Mouse (Mus musculus): ENCODE measurements at regions not wholly inside any gene's neighbourhood (a gene's known extent, or its start where the extent isn't known, plus 50 kb on each side); places are given as distances from the start of the nearest gene placed in this dataset.

GRCm38 (mm10) chr14:25032899-25033298 is 426.1 kb upstream of the Zmiz1 start:
- Histone ChIP-seq H3K4me1 (ENCODE audit: control insufficient read depth in 1 of 2, insufficient read depth in 2 of 2, low read length in 2 of 2) (no peaks in the 10 kb centered on the region), H3K9me3 (replicated peaks; ENCODE audit: insufficient read depth, low read length) (no peaks in the 10 kb centered on the region)

GRCm38 (mm10) chr14:25042265-25042664 is 416.7 kb upstream of the Zmiz1 start:
- DNase-seq (ENCODE audit: low read depth, low spot score): no peak
- no peak overlapping the region for H3K4me3 ChIP-seq (ENCODE audit: control insufficient read depth in 1 of 2, insufficient read depth in 1 of 2, low read depth in 2 of 2, low read length in 2 of 2)
- no peaks in the 10 kb centered on the region for H3K9me3 ChIP-seq (replicated peaks; ENCODE audit: insufficient read depth, low read length)
- H3K4me1 ChIP-seq (ENCODE audit: control insufficient read depth in 1 of 2, insufficient read depth in 2 of 2, low read length in 2 of 2): no peaks in the 10 kb centered on the region
- H3K79me2 ChIP-seq (ENCODE audit: control insufficient read depth, insufficient read depth, low read length, poor library complexity): no peaks in the 10 kb centered on the region
- H3K36me3 ChIP-seq (ENCODE audit: control insufficient read depth in 1 of 2, insufficient read depth in 2 of 2, low read length in 2 of 2): no peaks in the 10 kb centered on the region
- TF ChIP-seq CHD1 (IDR thresholded peaks at IDR 0.05; ENCODE audit: low read depth, low read length) (no peak), POLR2AphosphoS2 (IDR thresholded peaks at IDR 0.05; ENCODE audit: low read length) (no peak), ELF1 (IDR thresholded peaks at IDR 0.05; ENCODE audit: low read depth, low read length) (no peak), MAZ (IDR thresholded peaks at IDR 0.05; ENCODE audit: low read depth, low read length) (no peak), SIN3A (IDR thresholded peaks at IDR 0.05; ENCODE audit: low read length) (no peak), POLR2AphosphoS5 (IDR thresholded peaks at IDR 0.05; ENCODE audit: borderline replicate concordance, low read depth, low read length) (no peak), ZKSCAN1 (IDR thresholded peaks at IDR 0.05; ENCODE audit: low read depth, low read length) (no peak), E2F4 (IDR thresholded peaks at IDR 0.05; ENCODE audit: borderline replicate concordance, low read depth, low read length) (no peak), JUND (IDR thresholded peaks at IDR 0.05; ENCODE audit: low read depth, low read length) (no peak), NELFE (IDR thresholded peaks at IDR 0.05; ENCODE audit: low read depth, low read length) (no peak), HCFC1 (IDR thresholded peaks at IDR 0.05; ENCODE audit: low read depth, low read length) (no peak), ZC3H11A (IDR thresholded peaks at IDR 0.05; ENCODE audit: low read depth, low read length) (no peak), MXI1 (IDR thresholded peaks at IDR 0.05; ENCODE audit: low read depth, low read length) (no peak), MAFK (IDR thresholded peaks at IDR 0.05; ENCODE audit: borderline replicate concordance, low read depth, low read length) (no peak), USF1 (IDR thresholded peaks at IDR 0.05; ENCODE audit: low read depth, low read length) (no peak), TAL1 (IDR thresholded peaks at IDR 0.05; ENCODE audit: low read length) (no peak), TCF12 (IDR thresholded peaks at IDR 0.05; ENCODE audit: low read depth, low read length) (no peak), ETS1 (IDR thresholded peaks at IDR 0.05; ENCODE audit: low read depth, low read length) (no peak), EP300 (IDR thresholded peaks at IDR 0.05; ENCODE audit: low read depth in 1 of 2, low read length in 2 of 2) (no peak)
- no peak overlapping the region for H3K27ac ChIP-seq (ENCODE audit: control insufficient read depth, low read depth, low read length)
- no peaks in the 10 kb centered on the region for H3K27me3 ChIP-seq (ENCODE audit: control insufficient read depth in 1 of 2, insufficient read depth in 2 of 2, low read length in 2 of 2)
- H3K9ac ChIP-seq (ENCODE audit: control insufficient read depth, low read depth, low read length, poor library complexity, severe bottlenecking): no peak overlapping the region

More at GRCm38 (mm10) chr14:25032899-25033298, 426.1 kb upstream of the Zmiz1 start:
- no peak for DNase-seq (ENCODE audit: low read depth, low spot score)
- Histone ChIP-seq H3K36me3 (ENCODE audit: control insufficient read depth in 1 of 2, insufficient read depth in 2 of 2, low read length in 2 of 2) (no peaks in the 10 kb centered on the region), H3K9ac (ENCODE audit: control insufficient read depth, low read depth, low read length, poor library complexity, severe bottlenecking) (no peak overlapping the region), H3K4me3 (ENCODE audit: control insufficient read depth in 1 of 2, insufficient read depth in 1 of 2, low read depth in 2 of 2, low read length in 2 of 2) (no peak overlapping the region), H3K27me3 (ENCODE audit: control insufficient read depth in 1 of 2, insufficient read depth in 2 of 2, low read length in 2 of 2) (no peaks in the 10 kb centered on the region), H3K27ac (ENCODE audit: control insufficient read depth, low read depth, low read length) (no peak overlapping the region), H3K79me2 (ENCODE audit: control insufficient read depth, insufficient read depth, low read length, poor library complexity) (no peaks in the 10 kb centered on the region)
- TF ChIP-seq ETS1 (IDR thresholded peaks at IDR 0.05; ENCODE audit: low read depth, low read length): no peak
- no peak for TF ChIP-seq EP300 (IDR thresholded peaks at IDR 0.05; ENCODE audit: low read depth in 1 of 2, low read length in 2 of 2)
- no peak for TF ChIP-seq CTCF (IDR thresholded peaks at IDR 0.05 in 2 of 3, conservative IDR thresholded peaks at IDR 0.05 in 1 of 3; ENCODE audit: control insufficient read depth in 1 of 3, insufficient read depth in 1 of 3, low read depth in 2 of 3, low read length in 3 of 3, poor library complexity in 1 of 3, severe bottlenecking in 1 of 3)
- no peak for TF ChIP-seq MAZ (IDR thresholded peaks at IDR 0.05; ENCODE audit: low read depth, low read length)
